Mouse (Mus musculus): Measurements from ENCODE around the gene Zfp867.

Gene Zfp867

GRCm38 (mm10) chr11:59472326-59472677 lies at the start of gene Zfp867:
Gene Zfp867 (minus strand): TSS chr11:59472474.
- peak; percentile 84 for DNase-seq (ENCODE audit: low read depth)

GRCm38 (mm10) chr11:59519741-59520495 lies 47.6 kb upstream of the Zfp867 start:
- DNase-seq (ENCODE audit: low read depth), result no peak

DNA sequence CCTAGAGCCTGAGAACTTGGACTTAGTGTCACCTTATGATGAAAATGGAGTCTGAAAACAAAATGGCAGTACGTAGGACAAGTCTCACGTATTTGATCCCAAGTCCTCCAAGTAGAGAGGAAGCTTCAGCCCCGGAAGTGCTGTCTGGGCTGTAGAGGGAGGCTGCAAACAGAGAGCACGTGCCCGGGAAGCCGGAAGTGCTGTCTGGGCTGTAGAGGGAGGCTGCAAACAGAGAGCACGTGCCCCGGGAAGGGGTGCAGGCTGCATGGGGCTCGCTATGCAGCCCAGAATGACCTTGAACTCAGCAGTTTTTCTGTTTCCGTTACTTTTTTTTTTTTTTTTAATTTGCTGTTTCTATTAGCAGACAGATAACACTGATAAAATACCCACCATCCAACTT lies 46.0 kb upstream of the Zfp867 start:
- DNase-seq (ENCODE audit: low read depth), result no peak

DNA sequence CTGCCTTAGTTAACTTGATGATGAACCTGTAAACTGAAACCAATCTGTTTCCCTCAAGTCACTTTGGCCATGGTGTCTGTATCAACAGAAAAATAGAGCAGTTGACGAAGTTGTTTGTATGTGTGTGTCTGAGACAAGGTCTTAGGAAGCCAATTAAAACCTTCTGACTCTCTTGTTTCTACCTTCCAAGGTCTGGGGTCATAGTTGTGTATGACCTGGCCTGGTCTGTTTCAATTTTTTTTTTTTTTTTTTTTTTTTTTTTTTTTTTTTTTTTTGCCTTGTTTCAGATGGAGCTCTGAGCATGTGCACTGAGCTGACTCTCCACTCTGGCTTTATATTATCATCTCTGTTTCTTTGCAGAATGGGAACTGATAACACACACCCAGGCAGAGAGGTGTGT lies 45.2 kb upstream of the Zfp867 start:
- DNase-seq (ENCODE audit: low read depth), result no peak

DNA sequence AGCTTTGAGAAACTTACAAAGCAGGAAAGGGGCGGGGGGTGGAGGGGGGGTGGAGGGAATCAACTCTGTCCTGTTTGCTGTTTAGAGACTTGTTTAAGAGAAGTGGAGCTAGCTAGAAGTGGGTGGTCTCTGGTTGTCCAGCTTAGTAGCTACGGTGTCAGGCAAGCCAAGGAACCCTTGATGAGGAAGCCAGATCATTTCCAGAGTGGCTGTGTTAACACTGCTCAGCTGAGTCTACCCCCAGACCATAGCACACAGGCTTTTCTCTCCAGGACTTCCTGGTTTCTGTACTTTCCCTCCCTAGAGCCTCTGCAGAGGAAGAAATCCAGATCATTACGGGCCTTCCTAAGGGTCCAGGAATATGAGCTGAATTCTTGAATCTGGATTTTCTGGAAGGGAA lies 42.5 kb upstream of the Zfp867 start:
- DNase-seq (ENCODE audit: low read depth), result no peak

- DNase-seq (ENCODE audit: low read depth), result no peak
Measured at GRCm38 (mm10) chr11:59514381-59514780, 42.1 kb upstream of the Zfp867 start.

- no peak for DNase-seq (ENCODE audit: low read depth)
Measured at GRCm38 (mm10) chr11:59513556-59513955, 41.3 kb upstream of the Zfp867 start.

- no peak for DNase-seq (ENCODE audit: low read depth)
Measured at GRCm38 (mm10) chr11:59512733-59513132, 40.5 kb upstream of the Zfp867 start.

- DNase-seq (ENCODE audit: low read depth), result no peak
Measured at GRCm38 (mm10) chr11:59511558-59511957, 39.3 kb upstream of the Zfp867 start.

DNA sequence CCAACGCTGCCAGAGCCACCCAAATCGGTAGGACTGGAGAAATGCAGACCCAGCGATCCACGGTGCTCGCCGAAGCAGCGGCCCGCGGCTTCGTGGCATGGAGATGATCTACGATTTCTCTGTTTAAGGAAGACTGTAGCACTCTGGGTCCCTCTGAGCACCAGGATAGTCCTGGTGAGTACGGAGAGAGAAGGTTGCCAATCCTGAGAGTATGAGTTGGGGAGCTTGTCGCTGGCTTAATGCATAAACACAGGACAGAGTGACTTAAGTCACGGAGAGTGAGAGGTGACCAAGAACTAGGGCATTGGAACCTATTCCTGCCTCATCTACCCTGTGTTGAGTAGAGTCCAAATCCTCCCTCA lies 34.4 kb upstream of the Zfp867 start:
- no peak for DNase-seq (ENCODE audit: low read depth)

GRCm38 (mm10) chr11:59505839-59506712 lies 33.8 kb upstream of the Zfp867 start:
- DNase-seq (ENCODE audit: low read depth), result peak; percentile 39

DNA sequence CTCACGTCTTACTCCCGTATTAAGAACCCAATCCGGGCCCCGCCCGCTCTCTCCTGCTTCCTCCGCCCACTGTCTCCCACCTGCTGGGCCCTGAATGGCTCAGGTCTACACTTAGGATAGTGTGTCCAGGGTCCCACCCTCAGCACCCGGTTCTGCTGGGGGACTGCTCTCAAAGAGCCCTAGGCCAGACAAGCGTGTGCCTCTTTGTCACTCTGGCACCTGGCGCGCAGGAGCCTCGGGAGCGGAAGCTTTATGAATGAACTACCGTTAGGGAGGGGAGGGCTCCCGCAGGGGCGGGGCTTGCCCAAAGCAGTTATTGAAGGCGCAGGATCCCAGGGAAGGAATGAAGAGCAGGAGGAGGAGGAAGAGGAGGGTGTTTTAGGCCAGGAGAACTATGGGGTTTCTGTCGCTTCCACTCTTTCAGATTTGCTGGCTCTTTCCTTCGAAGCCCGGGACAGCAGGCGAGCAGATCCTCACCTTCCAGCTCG lies 33.1 kb upstream of the Zfp867 start:
- peak; percentile 65 for DNase-seq (ENCODE audit: low read depth)

DNA sequence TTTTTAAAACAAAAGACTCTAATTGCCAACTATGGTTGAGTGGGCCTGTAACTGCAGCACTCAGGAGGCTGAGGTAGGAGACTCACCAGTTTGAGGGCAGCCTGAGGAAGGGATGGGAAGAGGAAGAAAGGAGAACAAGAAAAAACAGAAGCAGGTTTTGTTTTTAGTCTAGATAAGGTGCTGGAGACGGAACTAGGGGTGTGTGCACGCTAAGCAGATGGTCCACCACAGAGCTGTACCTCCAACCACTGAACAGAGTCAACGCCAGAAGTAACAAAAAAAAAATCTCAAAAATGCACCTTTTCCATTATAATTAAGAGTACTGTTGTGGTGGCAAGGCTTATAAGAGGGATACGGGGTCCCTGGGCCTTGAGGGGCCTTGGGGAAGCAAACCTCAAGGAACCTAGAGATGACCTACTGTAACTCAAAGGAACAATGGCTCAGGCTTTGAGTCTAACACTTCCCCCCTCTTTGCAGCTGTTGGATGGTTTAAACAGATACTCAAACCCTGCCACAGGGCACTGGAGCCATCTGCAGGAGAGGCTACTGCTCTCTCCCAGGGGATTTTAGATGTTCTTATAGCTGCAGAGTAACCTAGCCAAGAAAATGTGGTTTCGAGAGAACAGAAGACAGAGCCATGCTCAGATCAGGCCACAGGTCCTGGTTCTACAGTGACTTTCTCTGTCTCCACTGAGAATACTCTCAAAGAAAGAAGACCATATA lies 29.9 kb upstream of the Zfp867 start:
- no peak for DNase-seq (ENCODE audit: low read depth)

GRCm38 (mm10) chr11:59497747-59498146 lies 25.5 kb upstream of the Zfp867 start:
- DNase-seq (ENCODE audit: low read depth), result no peak

DNA sequence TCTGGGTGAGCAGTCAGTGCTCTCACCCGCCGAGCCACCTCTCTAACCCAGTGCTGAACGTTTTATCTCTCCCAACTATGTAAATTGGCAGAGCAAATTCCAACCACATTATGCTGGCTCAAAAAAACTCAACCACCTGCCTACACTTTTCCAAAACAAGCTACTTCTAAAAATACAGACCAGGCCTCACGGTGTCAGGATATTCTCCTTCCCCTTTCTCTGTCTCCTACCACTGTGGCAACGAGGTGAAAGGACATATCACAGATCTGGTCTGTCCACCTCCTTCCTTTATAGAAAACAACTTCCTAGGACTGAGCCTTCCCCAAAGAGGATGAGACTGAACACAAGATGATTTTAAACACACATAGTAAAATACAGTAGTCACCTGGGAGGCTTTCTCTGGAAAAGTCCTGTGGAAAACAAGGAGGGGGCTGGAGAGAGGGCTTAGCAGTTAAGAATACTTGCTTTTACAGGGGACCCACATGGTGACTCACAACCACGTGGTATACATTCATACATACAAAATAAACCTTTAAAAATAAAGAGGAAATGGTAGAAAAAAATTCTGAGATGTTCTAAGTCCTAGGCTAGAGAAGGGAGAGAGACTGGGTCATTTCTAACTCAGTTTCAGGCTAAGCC lies 24.5 kb upstream of the Zfp867 start:
- DNase-seq (ENCODE audit: low read depth), result no peak

DNA sequence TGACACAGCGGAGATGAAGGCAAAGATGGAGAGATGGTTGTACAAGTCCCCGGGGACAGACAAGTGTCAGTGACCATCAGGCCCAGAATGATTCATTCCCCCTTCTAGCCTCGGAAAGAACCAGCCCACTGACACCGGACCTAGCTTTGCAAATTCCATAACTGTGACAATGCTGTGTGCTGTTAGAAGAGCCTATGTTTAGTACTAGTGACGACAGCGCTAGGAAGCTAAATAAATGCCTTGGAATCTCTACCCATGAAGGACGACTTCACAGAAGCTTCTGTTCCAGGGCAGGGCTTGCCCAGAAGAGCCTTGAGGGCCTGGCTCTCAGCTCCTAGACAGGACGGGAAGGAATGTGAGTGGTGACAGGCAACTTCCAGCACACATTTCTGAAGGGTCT lies 13.9 kb upstream of the Zfp867 start:
- no peak for DNase-seq (ENCODE audit: low read depth)

- no peak for DNase-seq (ENCODE audit: low read depth)
Measured at GRCm38 (mm10) chr11:59485641-59486040, 13.4 kb upstream of the Zfp867 start.

DNA sequence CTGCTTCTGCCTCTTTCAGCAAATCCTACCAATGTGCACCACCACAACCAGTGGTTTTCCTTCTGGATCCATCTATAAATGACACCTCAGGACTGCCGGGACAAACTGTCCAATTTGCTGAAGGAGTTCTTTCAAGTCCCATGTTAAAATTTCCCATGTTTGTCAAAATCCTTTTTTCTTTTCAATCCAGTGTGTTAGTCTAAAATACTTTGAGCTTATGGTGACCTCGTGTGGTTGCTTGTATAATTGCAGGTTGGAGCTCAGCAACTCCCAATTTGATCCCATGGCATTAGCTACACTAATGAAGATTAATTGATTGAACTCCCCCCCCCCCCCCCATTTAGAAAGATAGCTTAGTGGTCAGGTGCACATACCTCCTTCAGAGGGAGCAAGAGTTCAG lies 10.9 kb upstream of the Zfp867 start:
- peak; percentile 57 for DNase-seq (ENCODE audit: low read depth)

DNA sequence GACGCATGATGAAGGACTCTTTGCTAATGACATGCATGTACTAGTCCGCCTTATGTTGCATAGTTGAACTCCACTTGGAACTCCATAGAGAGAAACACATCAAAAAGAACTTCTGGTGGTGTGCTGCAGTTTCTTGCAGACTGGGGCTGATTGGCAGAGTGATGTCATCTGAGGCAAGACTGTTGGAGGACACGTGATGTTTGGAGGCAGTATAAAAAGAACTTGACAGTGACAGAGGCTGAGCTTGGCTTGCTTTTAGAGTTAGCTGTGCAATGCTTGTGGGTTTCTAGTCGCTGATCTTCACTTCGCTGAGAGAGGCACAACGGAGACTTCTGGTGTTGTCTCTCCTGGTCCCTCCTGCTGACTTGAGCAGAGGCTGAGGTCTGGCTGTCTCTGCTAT lies 5.0 kb upstream of the Zfp867 start:
- no peak for DNase-seq (ENCODE audit: low read depth)

DNA sequence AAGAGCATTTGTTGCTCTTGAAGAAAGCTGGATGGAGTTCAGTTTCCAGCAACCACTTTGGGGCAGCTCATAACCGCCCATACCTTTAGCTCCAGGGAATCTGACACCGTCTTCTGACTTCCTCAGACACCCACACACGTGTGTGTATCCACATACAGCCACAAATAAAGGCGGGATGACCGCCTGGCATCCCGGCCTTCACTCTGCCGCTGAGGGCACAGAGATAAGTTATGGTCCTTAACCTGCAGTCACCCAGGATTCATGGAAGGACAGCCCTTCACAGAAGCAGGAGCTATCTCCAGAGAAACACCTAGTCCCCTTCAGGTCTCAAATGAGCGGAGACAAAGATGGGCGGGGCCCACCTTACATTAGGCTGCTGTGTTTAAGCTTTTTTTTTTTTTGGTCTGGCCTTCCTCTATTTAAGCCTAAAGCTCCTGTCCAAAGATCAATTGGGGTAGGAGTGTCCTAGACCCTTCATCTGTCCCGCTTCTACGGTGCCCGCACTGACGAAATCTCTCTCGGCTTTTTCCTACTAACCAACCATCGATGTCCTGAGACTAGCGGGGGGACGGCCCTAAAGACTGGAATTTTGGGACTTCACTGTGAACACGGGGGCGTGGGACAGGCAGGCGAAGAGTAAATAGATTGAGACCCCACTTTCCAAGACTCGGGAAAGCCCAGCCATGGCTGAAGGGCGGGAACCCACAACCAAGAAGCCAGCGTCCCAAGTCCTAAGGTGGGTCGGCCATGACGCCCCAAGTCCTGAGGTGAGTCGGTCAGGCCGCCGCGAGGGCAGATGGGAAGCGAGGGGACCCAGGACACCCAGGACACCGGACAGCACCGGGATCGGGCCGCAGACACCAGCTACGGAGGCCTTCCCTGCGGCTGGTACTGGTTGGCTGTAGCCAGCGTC lies 605 bp downstream of the Zfp867 start:
- DNase-seq (ENCODE audit: low read depth), result no peak

GRCm38 (mm10) chr11:59460459-59460858 lies 11.8 kb downstream of the Zfp867 start:
- no peak for DNase-seq (ENCODE audit: low read depth)
